Mouse (Mus musculus) limb, embryonic 14.5 days (tissue): ENCODE results near the gene Zfp445. TPM values are rescaled to one million over a fixed set of nuclear protein-coding genes. Genes with fewer than 3 reads are reported as not detected.

Experiments used
- ATAC-seq: fragments of 200-750 bp; cut with Nextera tagmentation; 2 replicates; pipeline ENCODE4 v1.8.0; 2017; ENCODE audit warnings: low read depth, moderate number of reproducible peaks, moderate TSS enrichment; ENCODE audit not compliant: low FRiP score
- DNase-seq: peaks from one replicate; pipeline ENCODE4 v3.0.0-alpha.2; 2015; ENCODE audit warnings: low spot score
- H3K27ac ChIP-seq: fragments of 300-500 bp; sonication (generic); replicated peaks from 2 replicates; pipeline ENCODE4 v1.5.1; 2014; ENCODE audit warnings: low read depth, mild to moderate bottlenecking, low read length, moderate library complexity, mixed read lengths
- H3K27me3 ChIP-seq: fragments of 300-500 bp; sonication (generic); 2 replicates; pipeline ENCODE4 v1.6.1; 2014; ENCODE audit warnings: low read length, mixed read lengths; ENCODE audit not compliant: control insufficient read depth, insufficient read depth
- H3K36me3 ChIP-seq: fragments of 300-500 bp; sonication (generic); 2 replicates; pipeline ENCODE4 v1.6.1; 2014; ENCODE audit warnings: mild to moderate bottlenecking, low read length, moderate library complexity, mixed read lengths; ENCODE audit not compliant: control insufficient read depth, insufficient read depth
- H3K4me1 ChIP-seq: fragments of 300-500 bp; sonication (generic); 2 replicates; pipeline ENCODE4 v1.6.1; 2014; ENCODE audit warnings: antibody characterized with exemption, low read length, mixed read lengths; ENCODE audit not compliant: control insufficient read depth, insufficient read depth
- H3K4me2 ChIP-seq: fragments of 300-500 bp; sonication (generic); replicated peaks from 2 replicates; pipeline ENCODE4 v1.6.1; 2014; ENCODE audit warnings: low read depth, mild to moderate bottlenecking, low read length, moderate library complexity; ENCODE audit not compliant: severe bottlenecking
- H3K4me3 ChIP-seq: fragments of 300-500 bp; sonication (generic); replicated peaks from 2 replicates; pipeline ENCODE4 v1.5.1; 2014; ENCODE audit warnings: low read length
- H3K9ac ChIP-seq: fragments of 300-500 bp; sonication (generic); 2 replicates; pipeline ENCODE4 v1.6.1; 2014; ENCODE audit warnings: mild to moderate bottlenecking, low read depth, low read length, moderate library complexity; ENCODE audit not compliant: severe bottlenecking
- H3K9me3 ChIP-seq: fragments of 300-500 bp; sonication (generic); 2 replicates; pipeline ENCODE4 v1.6.1; 2016; ENCODE audit warnings: low read length; ENCODE audit not compliant: control insufficient read depth
- POLR2A ChIP-seq: fragments of 200-500 bp; IDR thresholded peaks from 2 replicates; pipeline ENCODE4 v1.8.0; 2012; ENCODE audit warnings: inconsistent platforms, mild to moderate bottlenecking, moderate library complexity, borderline replicate concordance; ENCODE audit not compliant: insufficient read depth, insufficient read length; ENCODE audit errors: extremely low read depth
- WGBS: fragments of 180-500 bp; shearing (Covaris S2); extraction: QIAGEN DNeasy Blood & Tissue Kit; methylation state at CpG from one replicate; pipeline ENCODE4 v1.1.7; 2014; 5-methylcytosine and 5-hydroxymethylcytosine counted together
- polyA plus RNA-seq, 2 experiments: library from polyadenylated mRNA; depleted of rRNA in 1 of 2; stranded (reverse) in 1 of 2; unstranded in 1 of 2; fragments of >200 nt; fragmentation: Nextera tagmentation in 1 of 2; extraction: Ambion mirVana in 1 of 2; gene quantifications; 2 replicates each; pipeline versions ENCODE4 v1.2.1 to v1.2.3; 2012 to 2014

Zfp445 gene
- 117 and 119 TPM in 2 replicates for polyA plus RNA-seq (2012; rRNA removed)
- 60.4 and 65.2 TPM in 2 replicates for polyA plus RNA-seq (2014; fragmentation: Nextera tagmentation; extraction: Ambion mirVana)

GRCm38 (mm10) chr9:122865697-122866166 lies at the start of gene Zfp445:
Zfp445 (minus strand) TSS chr9:122866006.
- peak; percentile 90 for ATAC-seq
- WGBS, result 1% methylated on average over 34 of the region's 34 CpGs
- Histone ChIP-seq H3K4me2 (peak within 1 kb of the TSS; percentile 75), H3K4me3 (peak within 1 kb of the TSS; percentile 71), H3K9me3 (peaks cover 9% of the 10 kb centered on the region), H3K27me3 (no peaks in the 10 kb centered on the region), H3K36me3 (peaks cover 17% of the 10 kb centered on the region), H3K27ac (peak within 1 kb of the TSS; percentile 68), H3K9ac (peak within 1 kb of the TSS; percentile 89), H3K4me1 (peaks cover 8% of the 10 kb centered on the region)
- DNase-seq, result peak; percentile 89
- 0 out of 2 replicates have a peak, but pooled peaks have one; percentile 57 for TF ChIP-seq POLR2A

GRCm38 (mm10) chr9:122902717-122903535 lies 37.1 kb upstream of the Zfp445 start:
- Histone ChIP-seq H3K36me3 (no peaks in the 10 kb centered on the region), H3K9me3 (no peaks in the 10 kb centered on the region), H3K9ac (peak overlapping the region; percentile 78), H3K4me3 (peak overlapping the region; percentile 50), H3K4me1 (no peaks in the 10 kb centered on the region), H3K4me2 (peak overlapping the region; percentile 58), H3K27me3 (no peaks in the 10 kb centered on the region), H3K27ac (no peak overlapping the region)
- 14% methylated on average over 32 of the region's 32 CpGs for WGBS
- peak; percentile 50; the same call in 1 of the 2 replicates for TF ChIP-seq POLR2A
- ATAC-seq (peak; percentile 92), DNase-seq (peak; percentile 72)

GRCm38 (mm10) chr9:122901047-122901446 lies 35.2 kb upstream of the Zfp445 start:
- H3K9me3 ChIP-seq, result 0 out of 2 replicates have a peak, but pooled peaks cover under 1% of the 10 kb centered on the region
- no peaks in the 10 kb centered on the region for H3K4me1 ChIP-seq
- H3K4me3 ChIP-seq, result no peak overlapping the region
- H3K27me3 ChIP-seq, result no peaks in the 10 kb centered on the region
- DNase-seq (no peak), ATAC-seq (no peak)
- no peak for TF ChIP-seq POLR2A
- no peak overlapping the region for H3K9ac ChIP-seq
- H3K4me2 ChIP-seq, result no peak overlapping the region
- H3K36me3 ChIP-seq, result no peaks in the 10 kb centered on the region
- H3K27ac ChIP-seq, result no peak overlapping the region
- WGBS, result 91% methylated on average over 2 of the region's 2 CpGs

- H3K27me3 ChIP-seq, result no peaks in the 10 kb centered on the region
- peak overlapping the region; percentile 79 for H3K4me2 ChIP-seq
- H3K4me3 ChIP-seq, result peak overlapping the region; percentile 80
- ATAC-seq, result peak; percentile 85; the same call in 1 of the 2 replicates
- H3K36me3 ChIP-seq, result 0 out of 2 replicates have a peak, but pooled peaks cover 4% of the 10 kb centered on the region
- peaks cover 10% of the 10 kb centered on the region for H3K4me1 ChIP-seq
- DNase-seq, result peak; percentile 83
- H3K9me3 ChIP-seq, result peaks cover 9% of the 10 kb centered on the region; the same call in 1 of the 2 replicates
- WGBS, result 6% methylated on average over 54 of the region's 54 CpGs
- peak overlapping the region; percentile 55; the same call in 1 of the 2 replicates for H3K27ac ChIP-seq
- TF ChIP-seq POLR2A, result 0 out of 2 replicates have a peak, but pooled peaks have one; percentile 28
- peak overlapping the region; percentile 86 for H3K9ac ChIP-seq
Observed at GRCm38 (mm10) chr9:122886372-122887179, 20.8 kb upstream of the Zfp445 start.
